Mouse (Mus musculus) myocyte (in vitro differentiated cells): Measurements from ENCODE around the gene Psen2.

Experiments used
- CEBPB ChIP-seq: IDR thresholded peaks from 2 replicates; pipeline ENCODE4 v1.6.1; 2011; ENCODE audit warnings: mild to moderate bottlenecking, moderate library complexity; ENCODE audit not compliant: poor library complexity, insufficient read depth, severe bottlenecking
- E2F4 ChIP-seq: IDR thresholded peaks from one replicate; pipeline ENCODE4 v1.6.1; 2011; ENCODE audit warnings: mild to moderate bottlenecking, control low read depth, moderate library complexity; ENCODE audit not compliant: insufficient read depth
- MAX ChIP-seq: IDR thresholded peaks from one replicate; pipeline ENCODE4 v1.6.1; 2011; ENCODE audit warnings: low read depth, mild to moderate bottlenecking, control low read depth
- MYOD1 ChIP-seq, 3 experiments: IDR thresholded peaks; one replicate each; pipeline ENCODE4 v1.6.1; 2011; ENCODE audit warnings: control low read depth in 2 of 3, low read depth in 2 of 3, mild to moderate bottlenecking in 2 of 3, moderate library complexity in 1 of 3; ENCODE audit not compliant: insufficient read length in 2 of 3, control insufficient read depth in 1 of 3
- POLR2A ChIP-seq: IDR thresholded peaks from one replicate; pipeline ENCODE4 v1.6.1; 2011; ENCODE audit warnings: low read depth, mild to moderate bottlenecking, control low read depth, moderate library complexity; ENCODE audit not compliant: insufficient read length
- SRF ChIP-seq: IDR thresholded peaks from one replicate; pipeline ENCODE4 v1.6.1; 2011; ENCODE audit warnings: low read depth; ENCODE audit not compliant: control insufficient read depth, insufficient read length
- TCF12 ChIP-seq: IDR thresholded peaks from one replicate; pipeline ENCODE4 v1.6.1; 2011; ENCODE audit warnings: mild to moderate bottlenecking, control low read depth; ENCODE audit not compliant: poor library complexity, insufficient read depth, severe bottlenecking

GRCm38 (mm10) chr1:180210781-180211271 is 52.4 kb downstream of the Psen2 start:
- no peak for TF ChIP-seq POLR2A
- TF ChIP-seq MYOD1 (IDR thresholded peaks at IDR 0.05; ENCODE audit: control insufficient read depth in 1 of 3, insufficient read length in 2 of 3, low read depth in 2 of 3) = peak; percentile 79 to 93 (median 89)
- TF ChIP-seq MAX = no peak
- no peak for TF ChIP-seq SRF
- no peak for TF ChIP-seq E2F4
- TF ChIP-seq CEBPB = no peak
- TF ChIP-seq TCF12 = peak; percentile 63
